Mouse (Mus musculus): ENCODE measurements around the gene Cars.

GRCm38 (mm10) chr7:143625151-143625550 lies 25.3 kb upstream of the Cars start:
- TF ChIP-seq MEF2A (IDR thresholded peaks at IDR 0.05; ENCODE audit: extremely low read depth, insufficient replicate concordance, low read depth, low read length, poor library complexity, severe bottlenecking) (no peak), ZMIZ1 (IDR thresholded peaks at IDR 0.05; ENCODE audit: low read depth, low read length) (no peak), CTCF (IDR thresholded peaks at IDR 0.05 in 2 of 3, conservative IDR thresholded peaks at IDR 0.05 in 1 of 3; ENCODE audit: control insufficient read depth in 1 of 3, insufficient read depth in 1 of 3, low read depth in 2 of 3, low read length in 3 of 3, poor library complexity in 1 of 3, severe bottlenecking in 1 of 3) (no peak), SMC3 (IDR thresholded peaks at IDR 0.05; ENCODE audit: low read depth, low read length) (no peak)
